Mouse (Mus musculus) stomach, postnatal 0 days (tissue): ENCODE measurements at regions not wholly inside any gene's neighbourhood (a gene's known extent, or its start where the extent isn't known, plus 50 kb on each side); places are given as distances from the start of the nearest gene placed in this dataset.

ENCODE experiments used
- CTCF ChIP-seq: IDR thresholded peaks from 2 replicates; pipeline ENCODE4 v1.5.1; 2016; ENCODE audit warnings: antibody characterized with exemption, low read depth, mild to moderate bottlenecking, moderate library complexity
- EP300 ChIP-seq: optimal IDR thresholded peaks from 2 replicates; pipeline ENCODE3; 2016; ENCODE audit warnings: antibody characterized with exemption

DNA sequence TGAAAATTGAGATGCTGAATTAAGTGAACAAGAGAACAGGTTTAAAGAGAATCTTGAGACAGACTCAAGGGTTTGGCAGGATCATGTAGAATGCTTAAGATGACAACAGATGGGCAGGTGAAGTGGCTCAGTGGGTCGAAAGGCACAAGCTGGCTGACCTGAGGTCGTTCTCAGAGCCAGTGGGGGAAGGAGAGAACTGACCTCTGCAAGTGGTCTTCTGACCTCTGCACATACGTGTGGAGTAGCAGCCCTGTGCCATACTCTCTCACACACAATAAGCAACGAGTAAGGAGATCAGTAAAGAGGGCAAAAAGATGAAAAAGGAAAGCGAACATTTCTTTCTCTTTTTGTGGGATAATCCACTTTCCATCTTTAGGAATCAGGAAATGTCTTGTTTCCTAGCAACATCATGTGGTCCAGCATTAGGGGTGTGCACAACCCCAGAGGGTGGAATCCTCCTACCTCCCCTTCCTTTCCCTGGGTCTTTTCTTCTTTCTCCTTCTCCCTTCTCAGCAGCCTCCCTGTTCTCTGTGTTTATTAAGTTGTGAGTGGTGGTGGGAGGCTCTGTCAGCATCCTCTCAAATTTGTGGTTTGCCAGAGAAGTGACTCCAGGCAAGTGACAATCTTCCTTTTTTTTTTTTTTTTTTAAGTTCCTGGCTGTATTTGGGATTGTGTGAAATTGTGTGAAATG lies 114.7 kb downstream of the 1810013L24Rik start:
- TF ChIP-seq CTCF, result no peak
- no peak for TF ChIP-seq EP300
